Mouse (Mus musculus): Measurements from ENCODE around the gene Rela. TPM values are rescaled to one million over a fixed set of nuclear protein-coding genes. Genes with fewer than 3 reads are reported as not detected.

Rela gene
- polyA plus RNA-seq, 1 experiment = not detected

- no peak for TF ChIP-seq POLR2A (IDR thresholded peaks at IDR 0.05; ENCODE audit: insufficient read depth, low read depth, low read length)
- no peak for TF ChIP-seq CTCF (IDR thresholded peaks at IDR 0.05; ENCODE audit: insufficient read depth, low read depth, low read length)
- WGBS = 96% methylated on average over 9 of the region's 9 CpGs
- Histone ChIP-seq H3K27ac (ENCODE audit: insufficient read depth, low read depth, low read length) (no peak overlapping the region), H3K4me3 (ENCODE audit: insufficient read depth, low read depth, low read length) (no peak overlapping the region), H3K4me1 (ENCODE audit: control insufficient read depth, insufficient read depth, low read length) (peaks cover 16% of the 10 kb centered on the region)
These were observed 8.0 kb downstream of the Rela start for GRCm38 (mm10) chr19:5645280-5645679.

- no peak overlapping the region for H3K4me3 ChIP-seq (ENCODE audit: insufficient read depth, low read depth, low read length)
- TF ChIP-seq CTCF (IDR thresholded peaks at IDR 0.05; ENCODE audit: insufficient read depth, low read depth, low read length) (no peak), POLR2A (IDR thresholded peaks at IDR 0.05; ENCODE audit: insufficient read depth, low read depth, low read length) (no peak)
- 90% methylated on average over 8 of the region's 8 CpGs for WGBS
- peaks cover 16% of the 10 kb centered on the region for H3K4me1 ChIP-seq (ENCODE audit: control insufficient read depth, insufficient read depth, low read length)
- H3K27ac ChIP-seq (ENCODE audit: insufficient read depth, low read depth, low read length) = no peak overlapping the region
These were observed 9.5 kb downstream of the Rela start for GRCm38 (mm10) chr19:5646731-5647330.

- Histone ChIP-seq H3K4me1 (ENCODE audit: control insufficient read depth, insufficient read depth, low read length) (peaks cover 16% of the 10 kb centered on the region), H3K27ac (ENCODE audit: insufficient read depth, low read depth, low read length) (no peak overlapping the region), H3K4me3 (ENCODE audit: insufficient read depth, low read depth, low read length) (no peak overlapping the region)
- TF ChIP-seq POLR2A (IDR thresholded peaks at IDR 0.05; ENCODE audit: insufficient read depth, low read depth, low read length) = no peak
- no peak for TF ChIP-seq CTCF (IDR thresholded peaks at IDR 0.05; ENCODE audit: insufficient read depth, low read depth, low read length)
- WGBS = 92% methylated on average over 6 of the region's 6 CpGs
These were observed 10.5 kb downstream of the Rela start for GRCm38 (mm10) chr19:5647791-5648190.

- 12% methylated on average over 26 of the region's 26 CpGs for WGBS
- Histone ChIP-seq H3K4me1 (ENCODE audit: control insufficient read depth, insufficient read depth, low read length) (peaks cover 16% of the 10 kb centered on the region), H3K27ac (ENCODE audit: insufficient read depth, low read depth, low read length) (peak overlapping the region; percentile 64), H3K4me3 (ENCODE audit: insufficient read depth, low read depth, low read length) (peak overlapping the region; percentile 38)
- TF ChIP-seq CTCF (IDR thresholded peaks at IDR 0.05; ENCODE audit: insufficient read depth, low read depth, low read length) (no peak), POLR2A (IDR thresholded peaks at IDR 0.05; ENCODE audit: insufficient read depth, low read depth, low read length) (0 out of 2 replicates have a peak, but pooled peaks have one; percentile 10)
These were observed 11.4 kb downstream of the Rela start for GRCm38 (mm10) chr19:5648401-5649297.

DNA sequence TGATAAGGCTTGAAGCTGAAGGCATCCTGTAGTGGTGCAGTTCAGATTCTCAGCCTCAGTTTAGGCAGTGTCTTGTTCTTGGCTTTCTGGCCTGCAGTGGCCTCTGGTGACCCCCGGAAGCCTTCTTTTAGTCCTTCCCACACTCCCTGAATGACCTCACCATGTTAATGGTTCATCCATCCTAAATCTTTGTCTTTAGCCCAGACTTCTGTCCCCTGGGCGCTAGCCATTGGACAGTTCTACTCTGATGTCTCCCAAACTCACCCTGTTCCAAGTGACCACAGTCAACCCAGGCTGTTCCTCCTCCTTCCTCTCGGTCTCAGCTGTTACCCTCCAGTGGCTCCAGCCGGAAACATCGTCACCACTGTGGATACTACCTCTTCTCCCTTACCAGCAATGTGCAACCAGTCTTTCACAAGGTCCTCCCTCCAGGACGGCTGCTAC is 12.0 kb downstream of the Rela start:
- Histone ChIP-seq H3K4me3 (ENCODE audit: insufficient read depth, low read depth, low read length) (peak overlapping the region; percentile 38), H3K4me1 (ENCODE audit: control insufficient read depth, insufficient read depth, low read length) (peaks cover 22% of the 10 kb centered on the region), H3K27ac (ENCODE audit: insufficient read depth, low read depth, low read length) (peak overlapping the region; percentile 64; the same call in 1 of the 2 replicates)
- TF ChIP-seq POLR2A (IDR thresholded peaks at IDR 0.05; ENCODE audit: insufficient read depth, low read depth, low read length) (no peak), CTCF (IDR thresholded peaks at IDR 0.05; ENCODE audit: insufficient read depth, low read depth, low read length) (no peak)
- WGBS = 66% methylated on average over 6 of the region's 6 CpGs

- TF ChIP-seq POLR2A (IDR thresholded peaks at IDR 0.05; ENCODE audit: insufficient read depth, low read depth, low read length) (no peak), CTCF (IDR thresholded peaks at IDR 0.05; ENCODE audit: insufficient read depth, low read depth, low read length) (no peak)
- 67% methylated on average over 13 of the region's 13 CpGs for WGBS
- H3K4me1 ChIP-seq (ENCODE audit: control insufficient read depth, insufficient read depth, low read length) = peaks cover 31% of the 10 kb centered on the region
- no peak overlapping the region for H3K4me3 ChIP-seq (ENCODE audit: insufficient read depth, low read depth, low read length)
- no peak overlapping the region for H3K27ac ChIP-seq (ENCODE audit: insufficient read depth, low read depth, low read length)
These were observed 14.4 kb downstream of the Rela start for GRCm38 (mm10) chr19:5651502-5652274.

DNA sequence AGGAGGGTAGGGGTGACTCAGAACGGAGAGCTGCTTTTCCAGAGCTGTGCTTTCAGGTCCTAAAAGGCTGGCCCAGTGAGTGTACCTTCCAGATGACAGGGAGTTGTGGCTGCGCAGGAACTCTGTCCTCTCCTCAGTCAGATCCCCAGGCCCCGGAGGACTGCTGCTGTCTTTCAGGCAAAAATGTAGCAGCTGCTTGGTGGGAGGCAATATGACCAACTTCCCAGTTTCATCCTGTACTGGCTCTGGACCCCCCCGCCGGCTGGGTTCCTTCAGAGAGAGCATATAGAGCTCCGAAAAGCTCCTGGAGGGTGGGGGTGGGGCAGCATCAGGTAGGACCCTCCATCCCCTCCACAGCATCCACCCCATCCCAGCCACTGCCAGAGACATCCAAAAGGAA is 15.3 kb downstream of the Rela start:
- H3K27ac ChIP-seq (ENCODE audit: insufficient read depth, low read depth, low read length) = no peak overlapping the region
- H3K4me1 ChIP-seq (ENCODE audit: control insufficient read depth, insufficient read depth, low read length) = peaks cover 31% of the 10 kb centered on the region
- no peak for TF ChIP-seq POLR2A (IDR thresholded peaks at IDR 0.05; ENCODE audit: insufficient read depth, low read depth, low read length)
- TF ChIP-seq CTCF (IDR thresholded peaks at IDR 0.05; ENCODE audit: insufficient read depth, low read depth, low read length) = no peak
- 81% methylated on average over 6 of the region's 6 CpGs for WGBS
- H3K4me3 ChIP-seq (ENCODE audit: insufficient read depth, low read depth, low read length) = no peak overlapping the region

- H3K4me1 ChIP-seq (ENCODE audit: control insufficient read depth, insufficient read depth, low read length) = peaks cover 21% of the 10 kb centered on the region
- WGBS = 14% methylated on average over 62 of the region's 62 CpGs
- TF ChIP-seq CTCF (IDR thresholded peaks at IDR 0.05; ENCODE audit: insufficient read depth, low read depth, low read length) = no peak
- TF ChIP-seq POLR2A (IDR thresholded peaks at IDR 0.05; ENCODE audit: insufficient read depth, low read depth, low read length) = no peak
- peak overlapping the region; percentile 47 for H3K4me3 ChIP-seq (ENCODE audit: insufficient read depth, low read depth, low read length)
- H3K27ac ChIP-seq (ENCODE audit: insufficient read depth, low read depth, low read length) = no peak overlapping the region
These were observed 16.9 kb downstream of the Rela start for GRCm38 (mm10) chr19:5653969-5654719.
